ENCODE assay signal across 8 mouse cellular contexts in genomic region chr7:5125549-5126406, GRCm38 (mm10). TPM values are rescaled to one million over a fixed set of nuclear protein-coding genes. Genes with fewer than 3 reads are reported as not detected.
A peak's percentile ranks its signal among the peaks of the same experiment; 100 is the strongest.
DNase-seq lines count a peak whose midpoint lies in the region; ATAC-seq lines count a peak whose summit lies in the region.

Gene Rasl2-9, minus strand, starts transcription at chr7:5125950.

- H3K4me1 ChIP-seq in forebrain, embryonic 10.5 days, result peaks cover 6% of the 10 kb centered on the region
- H3K4me1 ChIP-seq in heart, embryonic 14.5 days (ENCODE audit: control insufficient read depth in 2 of 2, insufficient read depth in 2 of 2, low read length in 2 of 2), result peaks cover 0 to 2% of the 10 kb centered on the region in 2 experiments; a peak in 1 of 4 replicates
- H3K4me1 ChIP-seq in liver, embryonic 11.5 days (replicated peaks; ENCODE audit: control insufficient read depth, insufficient read depth, low read length), result no peaks in the 10 kb centered on the region

- H3K4me2 ChIP-seq in heart, embryonic 14.5 days (ENCODE audit: low read length), result peak within 1 kb of the TSS; percentile 77
- peak within 1 kb of the TSS; percentile 71 for H3K4me2 ChIP-seq in liver, embryonic 11.5 days

- no peaks in the 10 kb centered on the region for H3K36me3 ChIP-seq in forebrain, embryonic 10.5 days (replicated peaks)
- H3K36me3 ChIP-seq in heart, embryonic 14.5 days (ENCODE audit: control insufficient read depth, insufficient read depth, low read length), result no peaks in the 10 kb centered on the region
- no peaks in the 10 kb centered on the region for H3K36me3 ChIP-seq in liver, embryonic 11.5 days (ENCODE audit: control insufficient read depth, insufficient read depth, low read length)

- peaks cover 10% of the 10 kb centered on the region; the same call in 1 of the 2 replicates for H3K27me3 ChIP-seq in forebrain, embryonic 10.5 days (ENCODE audit: poor library complexity, severe bottlenecking)
- H3K27me3 ChIP-seq in heart, embryonic 14.5 days (ENCODE audit: control insufficient read depth, insufficient read depth, low read length), result no peaks in the 10 kb centered on the region
- H3K27me3 ChIP-seq in liver, embryonic 11.5 days (replicated peaks; ENCODE audit: control insufficient read depth, insufficient read depth, low read length), result no peaks in the 10 kb centered on the region

- peaks cover 12% of the 10 kb centered on the region for H3K9me3 ChIP-seq in forebrain, embryonic 10.5 days
- H3K9me3 ChIP-seq in heart, embryonic 14.5 days (ENCODE audit: control insufficient read depth, low read length), result no peaks in the 10 kb centered on the region
- H3K9me3 ChIP-seq in liver, embryonic 11.5 days (ENCODE audit: control insufficient read depth, low read length), result no peaks in the 10 kb centered on the region

- H3K27ac ChIP-seq in forebrain, embryonic 10.5 days, result peak within 1 kb of the TSS; percentile 62
- 0 out of 4 replicates have a peak within 1 kb of the TSS, but pooled peaks of 1 of the 2 experiments have one; percentile 14 for H3K27ac ChIP-seq in heart, embryonic 14.5 days (replicated peaks in 1 of 2; ENCODE audit: control insufficient read depth in 1 of 2, insufficient read depth in 1 of 2, low read depth in 2 of 2, low read length in 2 of 2)
- H3K27ac ChIP-seq in liver, embryonic 11.5 days (ENCODE audit: low read depth, low read length), result no peak within 1 kb of the TSS

- H3K9ac ChIP-seq in heart, embryonic 14.5 days (ENCODE audit: low read length), result peak within 1 kb of the TSS; percentile 68
- H3K9ac ChIP-seq in liver, embryonic 11.5 days (ENCODE audit: low read depth, low read length), result peak within 1 kb of the TSS; percentile 44

- peak; percentile 91 for DNase-seq in A20 (ENCODE audit: low read depth, low spot score)
- DNase-seq in c-Kit-positive CD71-negative TER-119-negative erythroid progenitor cells, embryonic 14.5 days (ENCODE audit: low read depth), result peak; percentile 36
- peak; percentile 70 for DNase-seq in forebrain, embryonic 10.5 days (ENCODE audit: extremely low spot score, low spot score)
- DNase-seq in kidney, postnatal 14 days, result peak; percentile 84
- DNase-seq in liver, embryonic 11.5 days (ENCODE audit: low spot score), result peak; percentile 81
- DNase-seq in spleen, postnatal 36 days (ENCODE audit: low spot score in 2 of 2), result peak; percentile 71

- WGBS in forebrain, embryonic 10.5 days, result 21% methylated on average over 42 of the region's 42 CpGs
- WGBS in heart, embryonic 14.5 days, result 16% methylated on average over 39 of the region's 42 CpGs
- 17% methylated on average over 42 of the region's 42 CpGs for WGBS in liver, embryonic 11.5 days

- ATAC-seq in heart, embryonic 14.5 days (ENCODE audit: insufficient number of reproducible peaks, insufficient read depth, low FRiP score, low read depth), result peak; percentile 72
- ATAC-seq in liver, embryonic 11.5 days (replicated peaks; ENCODE audit: low FRiP score), result peak; percentile 86
- ATAC-seq in monocyte, adult 5-6 weeks (replicated peaks; ENCODE audit: insufficient number of reproducible peaks, low FRiP score, low TSS enrichment, poor library complexity, severe bottlenecking), result peak; percentile 94

- peak within 1 kb of the TSS; percentile 47 for H3K4me3 ChIP-seq in forebrain, embryonic 10.5 days
- H3K4me3 ChIP-seq in heart, embryonic 14.5 days (ENCODE audit: control insufficient read depth in 1 of 2, insufficient read depth in 1 of 2, low read depth in 1 of 2, low read length in 2 of 2), result peak within 1 kb of the TSS; percentile 31 to 38
- peak within 1 kb of the TSS; percentile 39 for H3K4me3 ChIP-seq in liver, embryonic 11.5 days (ENCODE audit: low read depth, low read length)

RNA-seq across cellular contexts. Expression of gene Rasl2-9, which starts in this region (rescaled TPM):
- polyA plus RNA-seq in forebrain, embryonic 10.5 days (2016; fragmentation: Nextera tagmentation; extraction: Ambion mirVana), result 0.24 TPM in 1 of 2 replicates, not detected in the other
- 2.2 and 2.5 TPM in 2 replicates for polyA plus RNA-seq in heart, embryonic 14.5 days (2014; fragmentation: Nextera tagmentation; extraction: Ambion mirVana)
- 0.26 and 0.66 TPM in 2 replicates for polyA plus RNA-seq in liver, embryonic 11.5 days (2014; fragmentation: Nextera tagmentation; extraction: Ambion mirVana)
- 0.53 to 2.8 TPM in 2 of 3 replicates, not detected in the other for total RNA-seq in monocyte, adult 5-6 weeks (2017)

Comparison
In these comparisons a context has a peak if more than half of its experiments do, and no peak if none do; other contexts are left out.
1. Peak in DNase-seq, H3K4me3 ChIP-seq and H3K27ac ChIP-seq in forebrain, embryonic 10.5 days; RNA of the gene not detected or under 1 TPM.
2. Peak in DNase-seq, ATAC-seq, H3K4me3 ChIP-seq, H3K9ac ChIP-seq and H3K4me2 ChIP-seq in liver, embryonic 11.5 days; RNA of the gene not detected or under 1 TPM.
3. DNase-seq: peak in every context shown above with its lines; median percentile 91 in A20; 84 in kidney, postnatal 14 days; 81 in liver, embryonic 11.5 days; 71 in spleen, postnatal 36 days; 70 in forebrain, embryonic 10.5 days; 36 in c-Kit-positive CD71-negative TER-119-negative erythroid progenitor cells, embryonic 14.5 days.